Mouse (Mus musculus) ES-Bruce4 (cell line): Measurements from ENCODE around the gene Oprm1.

Experiments used
- CTCF ChIP-seq: IDR thresholded peaks from one replicate; pipeline ENCODE4 v1.8.1; 2011; ENCODE audit warnings: low read depth, low read length
- EP300 ChIP-seq: IDR thresholded peaks from 2 replicates; pipeline ENCODE4 v1.6.1; 2011; ENCODE audit warnings: low read depth, low read length; ENCODE audit not compliant: insufficient read depth
- POLR2A ChIP-seq: IDR thresholded peaks from one replicate; pipeline ENCODE4 v1.8.1; 2011; ENCODE audit warnings: low read length; ENCODE audit not compliant: insufficient read depth

DNA sequence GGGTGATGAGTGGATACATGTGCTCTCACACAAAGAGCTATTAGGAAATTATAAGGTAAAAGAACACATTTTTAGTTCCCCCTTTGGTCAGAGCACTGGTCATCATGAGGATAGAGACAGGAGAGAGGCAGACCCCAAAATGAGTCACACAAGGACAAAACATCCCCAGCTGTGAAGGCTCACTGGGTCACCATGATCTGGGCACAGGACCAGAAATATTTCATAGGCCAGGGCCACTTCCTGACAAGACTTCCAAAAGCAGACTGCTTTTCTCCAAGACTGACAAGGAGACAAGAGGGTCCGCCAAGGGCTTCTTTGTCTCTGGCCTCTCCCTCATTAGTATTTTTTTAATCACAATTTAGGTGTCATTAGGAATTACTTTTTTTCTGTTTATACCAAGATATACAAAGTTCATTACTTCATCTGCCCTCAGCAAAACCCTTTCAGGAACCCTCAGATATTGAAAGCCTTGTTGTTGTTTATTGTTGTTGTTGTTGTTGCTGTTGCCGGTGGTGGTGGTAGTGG lies 3.0 kb downstream of the Oprm1 start, which contains the start of gene Gm10945:
- TF ChIP-seq POLR2A = no peak
- no peak for TF ChIP-seq CTCF
- no peak for TF ChIP-seq EP300
